Mouse (Mus musculus) liver, embryonic 15.5 days (tissue): ENCODE measurements at regions not wholly inside any gene's neighbourhood (a gene's known extent, or its start where the extent isn't known, plus 50 kb on each side); places are given as distances from the start of the nearest gene placed in this dataset.

ENCODE experiments used
- ATAC-seq: fragments of 200-750 bp; cut with Nextera tagmentation; 2 replicates; pipeline ENCODE4 v1.8.0; 2017; ENCODE audit warnings: moderate number of reproducible peaks, mild to moderate bottlenecking, moderate library complexity; ENCODE audit not compliant: insufficient read depth
- H3K27ac ChIP-seq: fragments of 300-500 bp; sonication (generic); replicated peaks from 2 replicates; pipeline ENCODE4 v1.5.1; 2015; ENCODE audit warnings: mild to moderate bottlenecking, inconsistent platforms
- H3K27me3 ChIP-seq: fragments of 300-500 bp; sonication (generic); 2 replicates; pipeline ENCODE4 v1.6.1; 2015; ENCODE audit warnings: mild to moderate bottlenecking, inconsistent platforms
- H3K36me3 ChIP-seq: fragments of 300-500 bp; sonication (generic); replicated peaks from 2 replicates; pipeline ENCODE4 v1.6.1; 2015; ENCODE audit warnings: moderate library complexity, mild to moderate bottlenecking, inconsistent platforms
- H3K4me1 ChIP-seq: fragments of 300-500 bp; sonication (generic); replicated peaks from 2 replicates; pipeline ENCODE4 v1.6.1; 2015; ENCODE audit warnings: inconsistent platforms
- H3K4me2 ChIP-seq: fragments of 300-500 bp; sonication (generic); 2 replicates; pipeline ENCODE4 v1.6.1; 2015; ENCODE audit warnings: moderate library complexity, mild to moderate bottlenecking, inconsistent platforms
- H3K4me3 ChIP-seq: fragments of 300-500 bp; sonication (generic); replicated peaks from 2 replicates; pipeline ENCODE4 v1.5.1; 2015; ENCODE audit warnings: mild to moderate bottlenecking, inconsistent platforms
- H3K9ac ChIP-seq: fragments of 300-500 bp; sonication (generic); 2 replicates; pipeline ENCODE4 v1.6.1; 2015; ENCODE audit warnings: moderate library complexity, mild to moderate bottlenecking, inconsistent platforms
- H3K9me3 ChIP-seq: fragments of 300-500 bp; sonication (generic); replicated peaks from 2 replicates; pipeline ENCODE4 v1.6.1; 2016; ENCODE audit warnings: inconsistent platforms
- WGBS: fragments of 180-500 bp; shearing (Covaris S2); methylation state at CpG from one replicate; pipeline ENCODE4 v1.1.7; 2015; ENCODE audit warnings: mixed read lengths; ENCODE audit not compliant: insufficient replicate concordance; 5-methylcytosine and 5-hydroxymethylcytosine counted together

- Histone ChIP-seq H3K4me1 (no peaks in the 10 kb centered on the region), H3K9me3 (no peaks in the 10 kb centered on the region), H3K4me3 (no peak overlapping the region), H3K36me3 (no peaks in the 10 kb centered on the region), H3K4me2 (no peak overlapping the region), H3K9ac (no peak overlapping the region), H3K27me3 (no peaks in the 10 kb centered on the region), H3K27ac (no peak overlapping the region)
- 63% methylated on average over 5 of the region's 5 CpGs for WGBS
- ATAC-seq, result no peak
Measured at GRCm38 (mm10) chr2:180404168-180404567, 51.9 kb upstream of the Slco4a1 start.

DNA sequence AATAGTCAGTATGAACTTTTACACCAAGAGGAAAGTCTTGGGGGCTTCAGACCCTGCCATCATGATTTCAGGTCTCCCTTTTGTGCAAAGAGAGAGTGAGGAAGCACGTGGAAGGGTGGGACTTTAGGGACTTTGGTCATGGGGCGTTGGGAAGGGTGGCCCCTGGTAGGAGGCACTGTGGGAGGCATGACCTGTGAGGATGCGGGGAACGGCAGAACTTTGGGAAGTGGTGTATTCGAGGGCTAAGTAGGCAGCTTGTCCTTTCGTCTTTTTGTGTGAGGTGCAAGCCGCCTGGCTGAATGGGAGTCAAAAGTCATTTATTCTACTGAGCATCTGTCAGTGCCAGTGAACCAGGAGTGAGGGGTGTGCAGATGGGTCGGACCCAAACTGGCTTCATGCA is 52.4 kb upstream of the Slco4a1 start:
- Histone ChIP-seq H3K9me3 (no peaks in the 10 kb centered on the region), H3K36me3 (no peaks in the 10 kb centered on the region), H3K4me1 (no peaks in the 10 kb centered on the region), H3K9ac (no peak overlapping the region), H3K4me3 (no peak overlapping the region), H3K27ac (no peak overlapping the region), H3K4me2 (no peak overlapping the region), H3K27me3 (no peaks in the 10 kb centered on the region)
- 54% methylated on average over 8 of the region's 8 CpGs for WGBS
- ATAC-seq, result no peak

GRCm38 (mm10) chr2:180402851-180403459 is 53.1 kb upstream of the Slco4a1 start:
- Histone ChIP-seq H3K4me2 (no peak overlapping the region), H3K4me1 (no peaks in the 10 kb centered on the region), H3K4me3 (no peak overlapping the region), H3K9me3 (no peaks in the 10 kb centered on the region), H3K36me3 (no peaks in the 10 kb centered on the region), H3K27me3 (no peaks in the 10 kb centered on the region), H3K27ac (no peak overlapping the region), H3K9ac (no peak overlapping the region)
- WGBS, result 59% methylated on average over 9 of the region's 9 CpGs
- ATAC-seq, result no peak

DNA sequence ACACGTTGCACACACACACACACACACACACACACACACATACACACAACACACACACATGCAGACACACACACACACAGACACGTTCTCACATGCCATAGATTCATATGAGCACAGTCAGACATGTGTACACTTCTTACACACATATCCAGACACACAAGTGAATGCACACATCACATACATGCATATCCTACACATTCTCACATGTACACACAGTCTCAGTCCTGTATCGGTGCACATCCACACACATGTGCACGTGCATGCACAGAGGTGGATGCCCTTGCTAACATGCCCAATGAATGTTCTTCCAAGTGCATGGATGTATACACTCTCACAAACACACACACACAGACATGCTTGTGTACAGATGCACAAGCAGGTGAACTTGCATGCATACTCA is 53.6 kb upstream of the Slco4a1 start:
- Histone ChIP-seq H3K27ac (no peak overlapping the region), H3K4me2 (no peak overlapping the region), H3K4me3 (no peak overlapping the region), H3K27me3 (no peaks in the 10 kb centered on the region), H3K9me3 (no peaks in the 10 kb centered on the region), H3K9ac (no peak overlapping the region), H3K36me3 (no peaks in the 10 kb centered on the region), H3K4me1 (no peaks in the 10 kb centered on the region)
- no peak for ATAC-seq
- WGBS, result 58% methylated on average over 4 of the region's 4 CpGs

DNA sequence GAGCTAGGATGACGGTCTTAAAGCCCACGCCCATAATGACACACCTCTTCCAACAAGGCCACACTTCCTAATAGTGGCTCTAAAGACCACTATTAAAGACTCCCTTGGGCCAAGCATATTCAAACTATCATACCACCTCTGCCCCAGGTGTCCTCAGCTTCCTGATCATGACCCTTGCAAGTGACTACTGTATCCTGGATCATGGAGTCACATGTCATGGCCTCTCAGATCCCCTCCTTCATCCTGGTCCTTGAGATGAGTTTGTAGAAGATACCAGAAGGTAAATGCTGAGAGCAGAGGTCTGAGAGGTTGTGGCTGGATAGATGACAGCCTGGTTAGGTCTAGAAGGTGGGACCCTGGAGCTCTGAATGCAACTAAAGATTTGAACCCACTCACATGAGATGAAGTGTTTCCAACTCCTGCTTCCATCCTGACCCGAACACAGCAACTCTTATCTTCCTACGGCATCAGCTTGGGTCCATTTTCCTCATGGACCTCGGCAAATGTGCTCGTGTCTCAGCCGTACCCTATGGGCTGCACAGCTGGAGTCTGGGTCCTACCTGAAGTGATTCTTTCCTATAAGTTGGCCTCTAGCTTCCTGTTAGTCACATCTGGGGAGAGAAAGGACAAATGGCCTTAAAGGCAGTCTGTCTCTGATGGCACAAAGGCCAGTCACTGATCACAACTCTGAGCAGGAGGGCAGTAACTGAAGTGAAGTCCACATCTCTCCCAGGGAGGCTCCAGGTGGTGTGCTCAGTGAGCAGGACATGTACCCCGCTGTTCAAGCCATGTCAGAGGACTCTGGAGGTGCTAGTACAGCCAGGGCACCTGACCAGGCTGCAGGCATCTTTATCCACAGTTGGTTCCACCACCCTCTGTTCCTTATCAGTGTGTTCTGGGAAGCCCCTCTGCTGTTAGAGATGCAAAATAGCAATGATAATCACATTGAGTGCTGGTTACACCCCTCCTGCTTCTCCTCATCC is 54.3 kb upstream of the Slco4a1 start:
- H3K9me3 ChIP-seq, result no peaks in the 10 kb centered on the region

DNA sequence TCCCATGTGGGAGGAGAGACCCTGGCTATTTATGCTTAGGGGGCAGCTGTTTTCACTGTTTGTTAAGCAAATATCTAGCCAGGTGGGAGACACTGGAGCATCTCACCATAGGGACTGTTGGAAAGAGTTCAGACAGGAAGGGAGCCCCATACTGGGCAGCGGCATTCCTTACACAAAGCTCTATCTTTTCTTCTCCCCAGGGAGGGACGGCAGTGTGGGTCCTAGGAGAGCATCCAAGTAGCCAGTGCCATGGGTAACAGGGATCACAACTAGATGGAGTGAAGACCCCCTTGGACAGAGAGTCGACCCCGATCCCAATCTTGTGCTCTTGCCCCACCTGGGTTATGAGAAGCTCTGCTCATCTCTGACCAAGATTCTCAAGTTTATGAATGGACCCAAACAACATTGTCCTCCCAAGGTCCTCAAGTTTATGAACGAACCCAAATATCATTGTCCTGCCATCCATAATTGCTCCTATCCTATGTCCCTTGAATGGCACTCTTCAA is 55.5 kb upstream of the Slco4a1 start:
- Histone ChIP-seq H3K9ac (no peak overlapping the region), H3K4me1 (no peaks in the 10 kb centered on the region)
- WGBS, result 58% methylated on average over 5 of the region's 5 CpGs

More for the DNA sequence above, 54.3 kb upstream of the Slco4a1 start:
- H3K4me1 ChIP-seq, result no peaks in the 10 kb centered on the region
- no peaks in the 10 kb centered on the region for H3K27me3 ChIP-seq
- H3K9ac ChIP-seq, result no peak overlapping the region
- H3K27ac ChIP-seq, result no peak overlapping the region
- WGBS, result 62% methylated on average over 8 of the region's 8 CpGs
- no peak overlapping the region for H3K4me3 ChIP-seq
- no peak overlapping the region for H3K4me2 ChIP-seq
- H3K36me3 ChIP-seq, result no peaks in the 10 kb centered on the region
- ATAC-seq, result no peak

GRCm38 (mm10) chr2:180399651-180400513 is 56.2 kb upstream of the Slco4a1 start:
- no peak overlapping the region for H3K4me3 ChIP-seq
- no peaks in the 10 kb centered on the region for H3K36me3 ChIP-seq
- H3K4me2 ChIP-seq, result no peak overlapping the region
- no peak overlapping the region for H3K27ac ChIP-seq
- H3K9ac ChIP-seq, result no peak overlapping the region
- 48% methylated on average over 8 of the region's 8 CpGs for WGBS
- no peaks in the 10 kb centered on the region for H3K27me3 ChIP-seq
- no peaks in the 10 kb centered on the region for H3K9me3 ChIP-seq
- H3K4me1 ChIP-seq, result no peaks in the 10 kb centered on the region
- no peak for ATAC-seq

More for the DNA sequence above, 55.5 kb upstream of the Slco4a1 start:
- no peaks in the 10 kb centered on the region for H3K36me3 ChIP-seq
- ATAC-seq, result no peak
- H3K27me3 ChIP-seq, result no peaks in the 10 kb centered on the region
- H3K4me3 ChIP-seq, result no peak overlapping the region
- H3K27ac ChIP-seq, result no peak overlapping the region
- no peaks in the 10 kb centered on the region for H3K9me3 ChIP-seq
- no peak overlapping the region for H3K4me2 ChIP-seq

- Histone ChIP-seq H3K9me3 (no peaks in the 10 kb centered on the region), H3K9ac (no peak overlapping the region), H3K27me3 (no peaks in the 10 kb centered on the region), H3K4me2 (no peak overlapping the region), H3K36me3 (no peaks in the 10 kb centered on the region), H3K27ac (no peak overlapping the region), H3K4me1 (no peaks in the 10 kb centered on the region), H3K4me3 (no peak overlapping the region)
- no peak for ATAC-seq
- 55% methylated on average over 6 of the region's 6 CpGs for WGBS
Measured at GRCm38 (mm10) chr2:180398851-180399447, 57.1 kb upstream of the Slco4a1 start.

- Histone ChIP-seq H3K9me3 (no peaks in the 10 kb centered on the region), H3K27me3 (no peaks in the 10 kb centered on the region), H3K4me1 (no peaks in the 10 kb centered on the region), H3K27ac (no peak overlapping the region), H3K9ac (no peak overlapping the region), H3K4me2 (no peak overlapping the region), H3K4me3 (no peak overlapping the region), H3K36me3 (no peaks in the 10 kb centered on the region)
- ATAC-seq, result no peak
- WGBS, result 65% methylated on average over 4 of the region's 4 CpGs
Measured at GRCm38 (mm10) chr2:180398481-180398754, 57.6 kb upstream of the Slco4a1 start.

DNA sequence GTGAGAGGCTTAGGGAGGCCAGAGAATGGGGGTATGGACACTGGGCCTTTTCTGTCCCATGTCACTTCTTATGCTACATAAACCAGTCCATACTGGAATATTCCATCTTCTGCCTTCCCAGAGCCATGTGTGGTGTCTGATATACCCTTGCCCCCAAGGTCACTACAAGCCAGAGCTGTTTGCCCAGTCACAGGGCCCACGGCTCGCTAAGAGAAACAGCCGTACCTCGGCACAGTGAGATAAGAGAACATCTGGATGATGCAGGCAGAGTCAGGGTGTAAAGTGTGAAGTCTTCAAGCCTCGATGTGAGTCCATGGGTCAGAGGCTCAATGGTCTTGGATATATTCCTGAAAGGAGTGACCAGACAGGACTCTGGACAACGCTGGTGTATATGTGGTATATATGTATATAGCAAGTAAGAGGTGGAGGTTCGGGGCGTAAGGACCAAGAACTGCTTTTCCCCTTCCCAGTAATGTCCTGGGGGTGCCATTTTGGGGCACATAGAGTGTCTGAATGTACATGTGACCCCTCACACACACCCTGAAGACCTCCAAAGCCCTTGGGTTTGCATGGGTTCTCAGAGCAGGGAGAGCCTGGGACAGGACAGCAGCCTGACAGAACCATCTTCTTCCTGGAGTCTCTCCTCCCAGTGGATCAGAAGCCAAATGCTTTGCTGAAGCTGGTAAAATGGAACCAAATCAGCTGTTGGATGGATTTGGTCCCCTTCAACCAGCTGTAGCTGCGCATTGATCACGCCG is 58.1 kb upstream of the Slco4a1 start:
- Histone ChIP-seq H3K4me2 (no peak overlapping the region), H3K4me3 (no peak overlapping the region), H3K36me3 (no peaks in the 10 kb centered on the region), H3K9me3 (no peaks in the 10 kb centered on the region), H3K27ac (no peak overlapping the region), H3K4me1 (no peaks in the 10 kb centered on the region), H3K9ac (no peak overlapping the region), H3K27me3 (no peaks in the 10 kb centered on the region)
- 60% methylated on average over 11 of the region's 11 CpGs for WGBS
- no peak for ATAC-seq
